ENCODE assay signal across 29 mouse cellular contexts in the genomic region with DNA sequence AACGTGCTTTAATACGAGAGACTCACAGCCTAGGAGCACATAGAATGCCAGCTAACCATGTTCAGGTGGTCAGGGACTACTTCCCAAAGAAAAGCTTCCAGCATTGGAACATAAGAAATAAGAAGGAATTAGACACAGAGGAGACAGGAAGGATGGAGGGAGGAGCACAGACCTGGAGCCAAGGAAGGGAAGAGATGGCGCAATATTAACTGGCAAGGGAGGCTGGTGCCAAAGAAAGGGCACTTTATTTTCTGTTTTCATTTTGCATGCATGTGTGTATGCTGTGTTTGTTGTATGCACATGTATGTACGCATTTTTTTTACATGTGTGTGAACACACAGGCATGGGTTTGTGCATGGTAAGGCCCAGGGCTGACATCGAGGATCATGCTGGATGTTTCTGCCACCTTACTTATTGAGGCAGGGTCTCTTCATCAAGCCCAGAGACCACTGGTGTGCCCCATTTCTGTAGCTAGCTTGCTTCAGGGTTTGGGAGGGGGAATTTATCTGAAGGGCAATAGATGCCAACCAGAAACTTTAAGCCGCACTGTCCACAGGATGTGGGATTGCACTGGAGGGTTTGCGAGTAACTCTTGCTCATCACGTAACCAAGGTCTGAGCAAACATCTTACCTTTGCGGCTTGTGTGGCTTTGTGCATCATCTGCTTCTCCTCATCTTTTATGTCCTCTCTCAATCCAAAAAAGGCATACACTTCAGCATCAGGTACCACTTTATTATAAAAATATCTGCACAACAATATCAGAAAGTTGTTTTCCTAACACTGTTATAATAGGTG. TPM values are rescaled to one million over a fixed set of nuclear protein-coding genes. Genes with fewer than 3 reads are reported as not detected.
DNase-seq lines count a peak whose midpoint lies in the region; ATAC-seq lines count a peak whose summit lies in the region.
"Had no signal": no experiment of that assay in that cellular context is flagged by ENCODE, and none has a peak within 500 bp of the region (broad histone marks: within the 10 kb centered on the region; RNA-seq: fewer than 3 reads in every experiment).

No protein-coding gene starts in this region.

- DNase-seq in 416B (ENCODE audit: low read depth): peak; percentile 21
- peak; percentile 54 for DNase-seq in CD4-positive helper T cell, adult 2 months (ENCODE audit: low read depth, low spot score)
- no peak for DNase-seq in frontal cortex, postnatal 36 days (ENCODE audit: low spot score in 2 of 2)
- no peak for DNase-seq in ovary, postnatal 14 days (ENCODE audit: low spot score)
- no peak for DNase-seq in spleen, adult 18-20 months
- DNase-seq: adrenal gland, adult 2 months; cerebellum, adult 8-10 months; cerebellum, postnatal 25 days; gastrocnemius, adult 2 months; gastrocnemius, postnatal 36 days; heart, adult 2 months; heart, postnatal 4 days; kidney, adult 18-20 months; kidney, postnatal 36 days; liver, postnatal 0 days; lung, postnatal 4 days; right cerebral cortex, postnatal 4 days; thymus, postnatal 4 days had no signal

- peak; percentile 43 for ATAC-seq in activated CD4-positive, CD25-positive, alpha-beta regulatory T cell, adult 4 months
- peak; percentile 54; the same call in 1 of the 2 replicates for ATAC-seq in megakaryocyte, adult 5-6 weeks (ENCODE audit: poor library complexity, severe bottlenecking)
- ATAC-seq: forebrain, embryonic 14.5 days; liver, embryonic 12.5 days; liver, postnatal 0 days; lung, postnatal 0 days; midbrain, embryonic 13.5 days had no signal

RNA-seq across cellular contexts. Expression of a gene that starts 22.5 kb away (rescaled TPM):
- under 1 TPM; 0.09 to 0.17 TPM for polyA plus RNA-seq in activated CD4-positive, CD25-positive, alpha-beta regulatory T cell, adult 4 months (2017; shearing (Covaris generic))
- 2.1 TPM in 1 of 2 replicates, not detected in the other for total RNA-seq in megakaryocyte, adult 5-6 weeks (2015)
- total RNA-seq in megakaryocyte, adult 5-6 weeks (2017): not detected in 2 replicates
- total RNA-seq: gastrocnemius, adult 2 months; heart, adult 2 months; layer of hippocampus, adult 2 months; megakaryocyte-erythroid progenitor cell, adult 5-6 weeks had no signal
- polyA plus RNA-seq: embryonic facial prominence, embryonic 15.5 days; limb, embryonic 12.5 days; stomach, embryonic 14.5 days had no signal

Comparison
In these comparisons a context has a peak if more than half of its experiments do, and no peak if none do; other contexts are left out.
1. DNase-seq: peak in 416B (single experiment) and CD4-positive helper T cell, adult 2 months (single experiment); none in frontal cortex, postnatal 36 days (0 of 2), ovary, postnatal 14 days (single experiment) and spleen, adult 18-20 months (0 of 2).